In the genomic region with DNA sequence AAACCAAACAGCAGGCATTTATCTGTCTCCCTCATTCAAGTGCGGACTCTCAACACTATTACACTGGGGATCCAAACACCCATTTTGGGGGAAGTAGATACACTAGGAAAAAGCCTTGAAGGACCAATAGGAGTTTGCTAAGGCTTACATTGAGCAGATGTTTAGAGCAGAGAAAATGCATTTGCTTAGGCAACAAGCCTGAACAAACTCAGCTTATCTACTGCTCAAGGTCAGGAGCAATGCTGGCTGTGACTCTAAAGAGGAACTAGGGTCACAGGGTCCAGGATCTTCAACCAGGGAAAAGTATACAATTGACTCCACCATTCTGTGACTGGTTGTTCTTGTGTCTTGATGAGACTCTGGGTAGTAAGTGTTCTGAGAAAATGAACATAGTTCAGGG, we compare ENCODE assay signal across 29 mouse cellular contexts. TPM values are rescaled to one million over a fixed set of nuclear protein-coding genes. Genes with fewer than 3 reads are reported as not detected.
A peak's percentile ranks its signal among the peaks of the same experiment; 100 is the strongest.
DNase-seq lines count a peak whose midpoint lies in the region; ATAC-seq and TF ChIP-seq lines count a peak whose summit lies in the region.
"Had no signal": no experiment of that assay in that cellular context is flagged by ENCODE, and none has a peak within 500 bp of the region (broad histone marks: within the 10 kb centered on the region; RNA-seq: fewer than 3 reads in every experiment).

No protein-coding gene starts in this region.

- no peaks in the 10 kb centered on the region for H3K27me3 ChIP-seq in liver, adult 2 months (ENCODE audit: control insufficient read depth, insufficient read depth, low read length)
- no peaks in the 10 kb centered on the region for H3K27me3 ChIP-seq in liver, embryonic 11.5 days (replicated peaks; ENCODE audit: control insufficient read depth, insufficient read depth, low read length)
- no peaks in the 10 kb centered on the region for H3K27me3 ChIP-seq in midbrain, embryonic 11.5 days (ENCODE audit: control insufficient read depth, insufficient read depth, low read length)
- no peaks in the 10 kb centered on the region for H3K27me3 ChIP-seq in midbrain, embryonic 13.5 days
- no peaks in the 10 kb centered on the region for H3K27me3 ChIP-seq in liver, embryonic 16.5 days (ENCODE audit: control insufficient read depth, insufficient read depth, low read depth, low read length)
- H3K27me3 ChIP-seq: CH12.LX; forebrain, embryonic 13.5 days; heart, embryonic 15.5 days; hindbrain, embryonic 13.5 days had no signal

- no peak overlapping the region for H3K4me2 ChIP-seq in liver, embryonic 11.5 days
- no peak overlapping the region for H3K4me2 ChIP-seq in midbrain, embryonic 11.5 days
- no peak overlapping the region for H3K4me2 ChIP-seq in midbrain, embryonic 13.5 days (replicated peaks)
- no peak overlapping the region for H3K4me2 ChIP-seq in liver, embryonic 16.5 days (ENCODE audit: low read depth, low read length)
- H3K4me2 ChIP-seq: forebrain, embryonic 13.5 days; heart, embryonic 11.5 days; heart, embryonic 15.5 days; hindbrain, embryonic 13.5 days had no signal

- no peak for TF ChIP-seq CTCF in liver, adult 2 months (IDR thresholded peaks at IDR 0.05; ENCODE audit: low read depth, low read length)

- H3K27ac ChIP-seq in liver, adult 2 months (replicated peaks; ENCODE audit: insufficient read depth, low read depth, low read length) = no peak overlapping the region
- H3K27ac ChIP-seq in liver, embryonic 11.5 days (ENCODE audit: low read depth, low read length) = no peak overlapping the region
- no peak overlapping the region for H3K27ac ChIP-seq in midbrain, embryonic 11.5 days (ENCODE audit: low read depth, low read length)
- no peak overlapping the region for H3K27ac ChIP-seq in midbrain, embryonic 13.5 days
- no peak overlapping the region for H3K27ac ChIP-seq in liver, embryonic 16.5 days (ENCODE audit: low read length)
- H3K27ac ChIP-seq: forebrain, embryonic 10.5 days; forebrain, embryonic 13.5 days; heart, adult 2 months; heart, embryonic 15.5 days; hindbrain, embryonic 13.5 days had no signal

- H3K36me3 ChIP-seq in liver, adult 2 months (ENCODE audit: control insufficient read depth, insufficient read depth, low read length) = no peaks in the 10 kb centered on the region
- H3K36me3 ChIP-seq in liver, embryonic 11.5 days (ENCODE audit: control insufficient read depth, insufficient read depth, low read length) = no peaks in the 10 kb centered on the region
- no peaks in the 10 kb centered on the region for H3K36me3 ChIP-seq in midbrain, embryonic 11.5 days (ENCODE audit: control insufficient read depth, insufficient read depth, low read length)
- no peaks in the 10 kb centered on the region for H3K36me3 ChIP-seq in midbrain, embryonic 13.5 days
- H3K36me3 ChIP-seq in liver, embryonic 16.5 days (ENCODE audit: control insufficient read depth, insufficient read depth) = no peaks in the 10 kb centered on the region
- H3K36me3 ChIP-seq: forebrain, embryonic 10.5 days; G1E; heart, embryonic 15.5 days; hindbrain, embryonic 13.5 days had no signal

- ATAC-seq in liver, embryonic 11.5 days (replicated peaks; ENCODE audit: low FRiP score) = no peak
- ATAC-seq in midbrain, embryonic 11.5 days (ENCODE audit: low FRiP score) = no peak
- ATAC-seq in midbrain, embryonic 13.5 days = no peak
- peak; percentile 67 for ATAC-seq in liver, embryonic 16.5 days (ENCODE audit: low read depth)
- ATAC-seq: forebrain, embryonic 13.5 days; forebrain, embryonic 16.5 days; hindbrain, embryonic 16.5 days had no signal

- no peak for TF ChIP-seq POLR2A in liver, adult 2 months (IDR thresholded peaks at IDR 0.05; ENCODE audit: extremely low read depth, insufficient read depth, low read length)

- no peaks in the 10 kb centered on the region for H3K79me2 ChIP-seq in liver, adult 2 months (ENCODE audit: control insufficient read depth, insufficient read depth, low read length)

- no peak overlapping the region for H3K4me3 ChIP-seq in liver, adult 2 months (ENCODE audit: insufficient read depth, low read depth, low read length)
- no peak overlapping the region for H3K4me3 ChIP-seq in liver, embryonic 11.5 days (ENCODE audit: low read depth, low read length)
- H3K4me3 ChIP-seq in midbrain, embryonic 11.5 days (ENCODE audit: low read depth, low read length) = no peak overlapping the region
- no peak overlapping the region for H3K4me3 ChIP-seq in midbrain, embryonic 13.5 days (replicated peaks)
- H3K4me3 ChIP-seq in liver, embryonic 16.5 days (ENCODE audit: low read depth, low read length) = no peak overlapping the region
- H3K4me3 ChIP-seq: forebrain, embryonic 10.5 days; forebrain, embryonic 13.5 days; heart, adult 2 months; heart, embryonic 15.5 days; hindbrain, embryonic 13.5 days had no signal

- 29% methylated on average over 1 of the region's 1 CpGs for WGBS in liver, adult 2 months
- WGBS in liver, embryonic 11.5 days = 71% methylated on average over 1 of the region's 1 CpGs
- 89% methylated on average over 1 of the region's 1 CpGs for WGBS in midbrain, embryonic 11.5 days
- 100% methylated on average over 1 of the region's 1 CpGs for WGBS in midbrain, embryonic 13.5 days
- 63% methylated on average over 1 of the region's 1 CpGs for WGBS in liver, embryonic 16.5 days (ENCODE audit: insufficient replicate concordance)

- H3K9me3 ChIP-seq in liver, embryonic 11.5 days (ENCODE audit: control insufficient read depth, low read length) = no peaks in the 10 kb centered on the region
- H3K9me3 ChIP-seq in midbrain, embryonic 11.5 days (ENCODE audit: control insufficient read depth, low read length) = no peaks in the 10 kb centered on the region
- no peaks in the 10 kb centered on the region for H3K9me3 ChIP-seq in midbrain, embryonic 13.5 days
- no peaks in the 10 kb centered on the region for H3K9me3 ChIP-seq in liver, embryonic 16.5 days (replicated peaks; ENCODE audit: control insufficient read depth, low read length)
- H3K9me3 ChIP-seq: forebrain, embryonic 10.5 days; forebrain, embryonic 13.5 days; G1E; heart, embryonic 15.5 days; hindbrain, embryonic 13.5 days had no signal

- H3K9ac ChIP-seq in liver, adult 2 months (ENCODE audit: low read depth, low read length) = no peak overlapping the region
- H3K9ac ChIP-seq in liver, embryonic 11.5 days (ENCODE audit: low read depth, low read length) = no peak overlapping the region
- no peak overlapping the region for H3K9ac ChIP-seq in midbrain, embryonic 11.5 days (ENCODE audit: low read length)
- H3K9ac ChIP-seq in midbrain, embryonic 13.5 days (replicated peaks) = no peak overlapping the region
- H3K9ac ChIP-seq in liver, embryonic 16.5 days (ENCODE audit: low read depth, low read length) = no peak overlapping the region
- H3K9ac ChIP-seq: forebrain, embryonic 13.5 days; heart, embryonic 15.5 days; hindbrain, embryonic 13.5 days had no signal

- peaks cover 6% of the 10 kb centered on the region; the same call in 1 of the 2 replicates for H3K4me1 ChIP-seq in liver, adult 2 months (ENCODE audit: control insufficient read depth, insufficient read depth, low read length)
- H3K4me1 ChIP-seq in liver, embryonic 11.5 days (replicated peaks; ENCODE audit: control insufficient read depth, insufficient read depth, low read length) = no peaks in the 10 kb centered on the region
- no peaks in the 10 kb centered on the region for H3K4me1 ChIP-seq in midbrain, embryonic 11.5 days (ENCODE audit: control insufficient read depth, insufficient read depth, low read length)
- no peaks in the 10 kb centered on the region for H3K4me1 ChIP-seq in midbrain, embryonic 13.5 days (replicated peaks)
- H3K4me1 ChIP-seq in liver, embryonic 16.5 days (ENCODE audit: control insufficient read depth, low read depth, low read length) = no peaks in the 10 kb centered on the region
- H3K4me1 ChIP-seq: forebrain, embryonic 10.5 days; forebrain, embryonic 13.5 days; hindbrain, embryonic 13.5 days had no signal

- peak; percentile 12 to 52 for DNase-seq in adrenal gland, adult (ENCODE audit: inconsistent age in 2 of 2, low spot score in 1 of 2)
- no peak for DNase-seq in adrenal gland, postnatal 25 days
- DNase-seq in liver, adult 2 months (ENCODE audit: extremely low read depth, low read depth, low spot score) = peak; percentile 74
- DNase-seq in liver, embryonic 11.5 days (ENCODE audit: low spot score) = no peak
- DNase-seq in midbrain, embryonic 11.5 days (ENCODE audit: low spot score, missing footprints) = peak; percentile 21
- DNase-seq in right cerebral cortex, adult 2 months (ENCODE audit: low spot score in 2 of 2) = no peak
- DNase-seq: adrenal gland, adult 8-10 months; adrenal gland, postnatal 36 days; B cell, adult 2 months; cerebellum, adult 18-20 months; cerebellum, adult 9-10 months; cerebellum, postnatal 14 days; gastrocnemius, postnatal 10 days; gastrocnemius, postnatal 36 days; heart, adult 2 months; heart, postnatal 14 days had no signal

RNA-seq across cellular contexts. Expression of a gene that starts 38.0 kb away (rescaled TPM):
- 0.29 and 1.2 TPM in 2 replicates for total RNA-seq in adrenal gland, postnatal 25 days (2021)
- total RNA-seq in liver, adult 2 months (2014; rRNA removed) = not detected in 2 replicates
- 0.11 TPM in 1 of 2 replicates, not detected in the other for polyA plus RNA-seq in liver, adult 2 months (2012; rRNA removed)
- 0.04 and 0.12 TPM in 2 replicates for polyA plus RNA-seq in liver, embryonic 11.5 days (2014; fragmentation: Nextera tagmentation; extraction: Ambion mirVana)
- 0.19 and 0.26 TPM in 2 replicates for polyA plus RNA-seq in midbrain, embryonic 11.5 days (2014; fragmentation: Nextera tagmentation; extraction: Ambion mirVana)
- polyA plus RNA-seq in midbrain, embryonic 13.5 days (2015; fragmentation: Nextera tagmentation; extraction: Ambion mirVana) = 1.1 and 1.3 TPM in 2 replicates
- polyA plus RNA-seq in liver, embryonic 16.5 days (2015; fragmentation: Nextera tagmentation; extraction: Ambion mirVana) = 0.18 and 0.38 TPM in 2 replicates
- total RNA-seq: gastrocnemius, adult 18-20 months; gastrocnemius, postnatal 36 days; granulocyte monocyte progenitor cell, adult 5-6 weeks had no signal
- polyA plus RNA-seq: G1E had no signal

Comparison
In these comparisons a context has a peak if more than half of its experiments do, and no peak if none do; other contexts are left out.
1. DNase-seq: peak in adrenal gland, adult (2 of 2), liver, adult 2 months (single experiment) and midbrain, embryonic 11.5 days (single experiment); none in adrenal gland, postnatal 25 days (single experiment), liver, embryonic 11.5 days (single experiment) and right cerebral cortex, adult 2 months (0 of 2).